Mouse (Mus musculus): Measurements from ENCODE around the gene Olfr71. TPM values are rescaled to one million over a fixed set of nuclear protein-coding genes. Genes with fewer than 3 reads are reported as not detected.

Olfr71 gene
- not detected for total RNA-seq (2021)
- long read RNA-seq, experiment 1, result 0 reads
- long read RNA-seq, experiment 2, result 0 reads

- no peak for DNase-seq
Observed at GRCm38 (mm10) chr4:43709869-43710268, at the start of gene Olfr71. Gene Olfr71, minus strand, starts transcription at chr4:43710255.

GRCm38 (mm10) chr4:43757213-43757612, 47.2 kb upstream of the Olfr71 start:
- no peak for DNase-seq

DNA sequence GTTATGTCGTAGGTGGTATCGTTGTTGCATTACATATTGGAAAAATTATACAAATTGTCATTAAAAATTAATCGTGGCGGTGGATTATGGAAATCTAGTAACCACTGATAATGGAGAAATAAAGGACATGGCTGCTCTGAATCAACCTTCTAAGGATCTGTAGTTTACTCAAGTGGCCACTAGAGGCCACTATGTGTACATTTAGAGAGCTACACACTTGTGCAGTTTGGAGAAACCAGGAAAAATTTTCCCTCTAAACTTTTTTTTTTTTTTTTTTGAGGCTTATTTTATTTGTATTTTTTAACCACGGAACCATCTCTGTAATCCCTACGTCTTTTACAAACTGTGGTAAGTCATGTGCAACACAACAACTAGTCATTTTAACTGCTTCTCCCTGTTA, 35.1 kb upstream of the Olfr71 start:
- no peak for DNase-seq

- no peak for DNase-seq
Observed at GRCm38 (mm10) chr4:43743099-43743498, 33.0 kb upstream of the Olfr71 start.

DNA sequence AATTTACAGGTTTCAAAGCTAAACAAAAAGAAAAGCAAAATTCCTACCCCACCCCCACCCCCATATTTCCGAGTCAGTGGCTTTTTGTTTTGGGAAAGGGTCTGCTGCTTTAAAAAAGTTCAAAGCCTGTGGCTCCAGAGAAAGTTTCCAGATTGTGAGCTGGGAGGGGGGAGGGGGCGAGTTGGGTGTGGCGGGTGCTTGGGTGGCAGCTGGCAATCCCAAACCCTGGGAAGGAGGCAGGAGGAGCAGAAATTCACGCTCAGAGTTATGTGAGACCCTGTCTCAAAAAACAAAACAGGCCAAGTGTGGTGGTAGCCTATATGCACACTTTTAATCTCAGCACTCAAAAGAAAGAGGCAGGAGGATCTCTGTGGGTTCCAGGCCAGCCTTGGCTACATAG, 32.6 kb upstream of the Olfr71 start:
- DNase-seq, result no peak

DNA sequence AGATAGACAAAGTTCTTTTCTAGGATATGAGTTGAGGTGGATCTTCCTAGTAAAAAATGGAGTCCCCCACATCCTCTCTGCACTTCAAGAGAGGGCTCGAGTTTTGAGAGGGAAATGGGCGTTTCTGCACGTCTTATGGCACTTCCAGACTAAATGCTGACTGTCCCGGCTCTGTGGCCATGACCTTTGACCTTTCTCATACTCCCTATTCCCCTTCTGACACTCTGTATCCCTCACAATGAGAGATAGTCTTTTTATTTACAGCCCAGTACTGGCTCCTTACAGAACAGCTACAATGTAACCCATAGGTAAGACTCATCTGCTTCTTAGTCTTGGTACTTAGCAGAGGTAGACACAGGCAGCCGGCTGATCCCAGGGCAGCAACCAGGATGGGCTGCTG, 31.5 kb upstream of the Olfr71 start:
- DNase-seq, result no peak

- DNase-seq, result no peak
Observed at GRCm38 (mm10) chr4:43738989-43739674, 29.1 kb upstream of the Olfr71 start.

GRCm38 (mm10) chr4:43737144-43737543, 27.1 kb upstream of the Olfr71 start:
- DNase-seq, result no peak

DNA sequence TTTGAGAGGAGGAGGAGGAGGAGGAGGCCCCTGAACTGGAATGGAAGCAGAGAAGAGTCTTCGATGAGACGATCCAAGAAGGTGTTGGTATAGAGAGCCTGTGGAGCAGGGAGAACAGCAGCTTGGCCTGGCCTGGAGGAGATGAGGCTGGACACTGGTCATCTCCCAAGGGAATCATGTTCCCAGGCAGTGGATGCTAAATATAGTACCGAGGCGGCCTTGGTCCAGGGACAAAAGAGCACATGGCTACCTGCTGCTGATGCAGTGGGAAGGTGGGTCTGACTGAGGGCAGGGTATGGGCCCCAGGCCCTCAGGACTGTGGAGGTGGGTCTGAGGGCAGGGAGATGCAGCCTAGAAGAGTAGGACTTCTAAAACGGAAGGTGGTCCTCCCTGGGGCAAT, 23.1 kb upstream of the Olfr71 start:
- DNase-seq, result no peak

DNA sequence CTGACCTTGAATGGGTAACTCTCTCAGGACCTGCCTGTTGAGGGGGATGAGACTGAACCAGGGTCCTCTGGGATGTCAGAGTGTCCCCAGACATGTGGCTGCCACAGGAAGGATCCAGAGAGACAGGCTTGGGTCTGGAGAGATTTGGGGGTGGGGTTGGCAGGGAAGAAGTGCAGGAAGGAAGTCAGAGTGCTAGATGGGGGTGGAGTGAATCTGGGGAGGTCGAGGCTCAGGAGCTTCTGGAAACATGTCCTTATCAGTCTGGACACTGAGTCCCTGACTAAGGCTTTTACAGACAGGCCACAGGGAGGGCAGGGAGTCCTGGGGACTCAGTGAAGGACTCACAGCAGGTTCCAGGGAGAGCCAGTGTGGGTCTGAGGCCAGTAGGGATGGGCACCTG, 22.1 kb upstream of the Olfr71 start:
- no peak for DNase-seq

DNA sequence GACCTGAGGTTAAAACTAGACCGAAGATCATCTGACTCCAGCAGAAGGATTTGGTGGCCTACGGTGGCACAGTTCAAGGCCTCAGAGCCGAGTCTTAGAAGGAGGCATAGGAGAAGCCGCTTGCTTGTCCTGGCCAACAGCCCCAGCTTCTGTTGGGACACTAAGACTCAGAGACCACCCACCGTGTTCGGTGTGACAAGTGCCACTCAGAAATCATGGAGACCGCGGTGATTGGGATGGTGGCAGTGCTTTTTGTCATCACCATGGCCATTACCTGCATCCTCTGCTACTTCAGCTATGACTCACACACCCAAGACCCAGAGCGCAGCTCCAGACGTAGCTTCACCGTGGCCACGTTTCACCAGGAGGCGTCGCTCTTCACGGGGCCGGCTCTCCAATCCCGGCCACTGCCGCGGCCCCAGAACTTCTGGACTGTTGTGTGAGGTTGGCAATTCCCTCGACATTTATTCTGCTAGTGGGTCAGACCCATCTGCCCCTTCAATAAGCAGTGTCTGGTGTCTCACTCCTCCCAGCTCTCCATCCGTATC, 20.8 kb upstream of the Olfr71 start:
- no peak for DNase-seq

DNA sequence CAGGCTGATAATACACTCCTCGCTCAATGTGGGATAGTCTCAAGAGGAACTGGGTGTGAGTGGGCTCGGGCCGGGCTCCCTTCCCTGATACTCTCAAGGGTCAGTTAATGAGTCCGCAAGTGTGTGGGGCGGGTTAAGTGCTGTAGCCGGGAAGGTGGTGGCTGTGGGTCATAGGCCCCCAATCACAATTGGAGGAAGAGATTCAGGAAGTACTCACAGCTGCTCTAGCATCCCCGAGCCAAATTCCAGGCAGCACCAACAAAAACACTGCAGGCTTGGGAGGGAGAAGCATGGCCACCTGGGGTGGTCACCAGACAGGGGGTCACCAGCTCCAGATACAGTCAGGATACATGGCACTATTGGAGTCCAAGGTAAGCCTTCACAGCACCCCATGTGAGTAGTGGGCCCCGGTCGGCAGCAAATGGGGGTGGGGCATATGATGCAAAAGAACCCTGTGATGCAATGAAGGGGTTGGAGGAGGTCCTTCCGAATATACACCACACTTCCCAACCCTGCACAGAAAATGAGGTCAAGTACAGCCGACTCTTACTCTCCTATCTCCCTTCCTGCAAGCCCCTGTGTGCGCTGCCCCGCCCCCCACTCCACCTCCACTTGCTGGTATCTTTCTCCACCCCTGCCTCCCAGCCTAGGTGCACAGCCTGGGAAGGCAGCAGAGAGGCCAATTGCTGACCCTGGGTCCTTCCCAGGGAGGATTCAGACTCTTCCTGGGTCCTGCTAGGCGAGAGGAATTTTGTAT, 19.9 kb upstream of the Olfr71 start, which contains the start of gene Spaar:
Gene Spaar (plus strand): TSS at position 241 of the 757 bp plus-strand sequence.
- peak; percentile 31 for DNase-seq

DNA sequence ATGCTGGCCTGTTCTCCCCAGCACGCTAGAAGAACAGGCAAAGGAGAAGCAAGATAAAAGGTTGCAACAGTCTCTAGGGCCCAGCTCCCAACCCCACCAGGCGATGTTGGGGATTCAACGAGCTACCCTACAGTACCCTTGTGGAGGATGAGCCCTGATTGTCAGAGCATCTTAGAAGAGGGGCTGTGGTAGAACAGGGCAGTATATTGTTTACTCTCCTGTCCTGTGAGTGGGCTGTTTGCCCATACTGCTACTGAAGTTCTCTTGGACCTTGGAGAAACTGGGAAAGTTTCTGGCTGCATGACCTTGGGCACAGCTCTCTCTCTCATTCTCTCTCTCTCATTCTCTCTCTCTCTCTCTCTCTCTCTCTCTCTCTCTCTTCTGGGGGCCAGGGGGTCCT, 19.1 kb upstream of the Olfr71 start:
- DNase-seq, result no peak

- no peak for DNase-seq
Observed at GRCm38 (mm10) chr4:43728576-43728954, 18.5 kb upstream of the Olfr71 start.

DNA sequence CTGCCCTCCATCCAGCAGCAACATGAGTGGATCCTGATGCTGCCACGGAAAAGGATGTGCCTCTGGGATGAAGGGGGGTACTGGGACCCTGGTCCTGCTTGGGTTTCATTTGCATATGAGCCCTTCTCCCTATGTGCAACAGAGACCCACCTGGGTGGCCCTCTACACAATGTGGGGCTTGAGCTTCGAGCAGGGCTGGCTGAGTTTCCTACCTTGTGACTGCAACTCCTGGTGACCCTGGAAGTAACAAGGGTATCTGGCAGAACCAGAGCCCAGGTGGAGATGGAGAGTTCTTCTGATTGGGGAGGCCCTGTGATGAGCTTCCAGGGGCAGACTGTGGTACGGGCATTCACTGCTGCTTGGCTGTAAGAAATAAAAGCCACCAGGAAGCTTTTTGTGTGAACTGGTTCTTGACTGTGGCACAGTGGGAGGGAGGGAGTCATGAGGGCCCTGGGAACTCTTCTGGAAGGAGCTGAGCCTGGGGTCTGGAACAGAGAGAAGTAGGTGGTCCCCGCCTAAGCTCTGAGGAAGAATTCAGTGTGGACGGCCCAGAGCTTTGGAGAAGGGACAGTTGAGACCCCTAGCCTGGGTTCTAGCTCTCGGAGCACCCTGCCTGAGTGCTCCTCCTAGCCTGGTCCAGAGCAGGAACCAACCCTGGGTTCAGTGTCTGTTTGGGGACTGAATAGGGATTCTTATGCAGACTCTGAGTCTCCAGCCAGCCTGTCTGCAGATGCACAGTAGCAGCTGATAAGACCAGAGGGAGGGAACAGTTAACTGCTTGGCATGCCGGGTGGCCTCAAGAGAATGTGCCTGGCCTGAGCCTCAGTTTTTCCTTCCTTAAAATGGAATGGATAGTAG, 17.9 kb upstream of the Olfr71 start:
- no peak for DNase-seq

DNA sequence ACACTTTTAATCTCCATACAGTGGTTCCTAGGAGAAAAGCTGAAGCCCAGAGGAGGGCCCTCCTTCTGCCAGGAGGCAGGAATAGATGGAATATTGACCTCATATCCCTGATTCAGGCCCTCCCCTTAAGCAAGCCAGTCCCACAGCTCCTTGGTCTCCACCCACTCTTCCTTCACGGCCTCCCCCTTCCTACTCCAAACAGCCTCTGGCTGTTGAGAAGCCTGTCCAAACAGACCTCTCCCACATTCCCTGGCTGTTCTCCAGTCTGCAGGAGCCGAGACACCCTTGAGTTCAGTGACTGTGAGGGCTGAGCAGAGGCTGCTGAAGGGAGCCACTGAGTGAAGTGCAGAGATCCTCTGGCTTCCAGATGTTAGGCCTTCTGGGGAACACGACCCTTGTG, 16.9 kb upstream of the Olfr71 start, which contains the start of gene Hrct1:
Gene Hrct1 (plus strand): TSS at position 194 of the 400 bp plus-strand sequence.
- DNase-seq, result peak; percentile 50

DNA sequence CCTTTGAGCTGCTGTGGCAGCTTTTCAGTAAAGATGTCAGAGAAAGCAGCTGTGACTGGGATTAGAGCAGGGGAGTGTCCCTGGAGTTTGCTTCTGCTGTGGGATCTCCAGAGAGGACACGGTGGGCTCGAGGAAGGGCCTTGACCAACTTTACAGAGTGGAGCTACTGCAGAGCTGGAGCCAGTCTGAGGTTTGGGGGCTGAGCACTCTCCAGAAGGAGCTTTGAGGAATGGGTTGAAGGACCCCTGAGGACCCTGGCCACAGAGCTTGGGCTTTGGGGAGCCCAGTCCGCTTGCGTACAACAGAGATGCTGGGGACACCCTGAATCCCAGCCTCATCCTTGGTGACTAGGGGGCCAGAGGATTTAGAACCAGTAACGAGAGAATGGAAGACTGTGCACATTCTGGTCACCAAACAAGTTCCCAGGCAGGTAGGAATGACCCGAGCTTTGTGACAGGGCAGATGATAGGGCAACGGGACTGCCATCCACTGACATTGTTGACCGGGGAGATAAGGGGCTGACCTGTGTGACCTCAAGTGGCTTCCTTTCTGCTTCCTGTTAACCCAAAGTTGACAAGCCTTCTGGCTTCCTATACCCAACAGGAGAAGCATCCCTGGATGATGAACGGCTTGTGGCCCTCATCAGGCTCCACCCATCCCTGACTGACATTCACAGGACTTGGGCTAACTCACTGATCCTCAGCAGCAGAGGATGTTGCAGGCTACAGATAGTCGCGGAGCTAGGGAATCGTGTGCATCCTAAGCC, 16.4 kb upstream of the Olfr71 start:
- no peak for DNase-seq

GRCm38 (mm10) chr4:43724764-43725163, 14.7 kb upstream of the Olfr71 start:
- DNase-seq, result peak; percentile 66

GRCm38 (mm10) chr4:43722191-43722590, 12.1 kb upstream of the Olfr71 start:
- DNase-seq, result no peak

DNA sequence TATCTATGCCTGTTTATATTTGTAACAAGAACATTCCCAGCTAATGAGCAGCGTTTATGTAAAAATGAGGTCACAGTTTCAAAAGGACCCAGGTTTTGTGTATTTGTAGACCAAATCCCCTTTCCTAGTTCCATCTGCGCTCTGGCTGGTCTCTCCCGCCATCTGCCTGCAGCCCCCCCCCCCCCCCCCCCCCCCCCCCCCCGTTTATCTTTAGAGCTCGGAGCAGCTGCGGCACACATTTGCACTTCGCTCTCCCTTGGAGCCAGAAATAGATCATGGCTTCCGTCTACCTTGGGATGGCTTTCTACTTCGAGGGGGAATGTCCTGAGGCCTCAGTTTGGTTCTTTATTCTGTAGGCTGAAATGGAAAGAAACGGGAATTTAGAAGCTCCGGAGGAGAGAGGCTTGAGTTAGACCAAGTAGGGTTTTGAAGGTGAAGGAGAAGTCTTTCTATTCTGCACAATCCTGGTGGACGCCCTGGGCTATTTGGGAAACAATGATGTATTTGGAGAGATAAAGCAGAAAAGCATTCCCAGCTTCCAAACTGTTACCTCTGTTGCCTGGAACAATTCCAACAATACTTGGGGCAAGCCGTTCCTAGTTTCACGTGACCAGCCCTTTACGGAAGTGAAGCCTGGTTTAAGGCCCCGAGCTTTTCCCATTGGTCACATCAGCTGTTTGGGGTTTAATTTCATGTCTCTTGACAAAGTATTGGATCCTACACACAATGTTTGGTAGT, 10.6 kb upstream of the Olfr71 start:
- DNase-seq, result no peak

DNA sequence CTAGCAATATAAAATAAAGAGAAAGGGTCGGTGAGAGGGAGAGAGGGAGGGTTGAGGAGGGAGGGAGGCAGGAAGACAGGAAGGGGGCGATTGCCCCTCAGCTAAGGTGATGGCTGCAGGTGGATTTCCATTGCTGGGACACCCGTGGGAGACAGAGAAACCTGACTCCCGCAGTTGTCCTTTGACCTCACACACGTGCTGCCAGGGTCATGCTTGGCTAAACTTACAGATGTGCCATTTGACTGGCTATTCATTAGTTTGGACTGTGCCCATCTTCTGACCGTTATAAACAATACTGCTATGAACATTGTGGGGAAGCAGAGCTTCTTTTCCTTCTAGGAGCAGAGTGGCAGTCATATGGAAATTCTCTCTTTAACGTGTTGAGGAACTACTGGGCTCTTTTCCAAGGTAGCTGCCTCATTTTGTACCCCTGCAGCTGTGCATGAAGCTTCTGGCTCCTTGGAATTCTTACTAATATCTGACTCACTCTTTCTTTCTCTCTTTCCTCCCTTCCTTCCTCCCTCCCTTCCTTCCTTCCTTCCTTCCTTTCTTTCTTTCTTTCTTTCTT, 3.7 kb upstream of the Olfr71 start:
- DNase-seq, result no peak
